Mouse (Mus musculus): ENCODE results near the gene Loxl3. TPM values are rescaled to one million over a fixed set of nuclear protein-coding genes. Genes with fewer than 3 reads are reported as not detected.

Loxl3 gene
- total RNA-seq, 2 experiments from 2014 or later: 4.2 to 5.3 TPM

DNA sequence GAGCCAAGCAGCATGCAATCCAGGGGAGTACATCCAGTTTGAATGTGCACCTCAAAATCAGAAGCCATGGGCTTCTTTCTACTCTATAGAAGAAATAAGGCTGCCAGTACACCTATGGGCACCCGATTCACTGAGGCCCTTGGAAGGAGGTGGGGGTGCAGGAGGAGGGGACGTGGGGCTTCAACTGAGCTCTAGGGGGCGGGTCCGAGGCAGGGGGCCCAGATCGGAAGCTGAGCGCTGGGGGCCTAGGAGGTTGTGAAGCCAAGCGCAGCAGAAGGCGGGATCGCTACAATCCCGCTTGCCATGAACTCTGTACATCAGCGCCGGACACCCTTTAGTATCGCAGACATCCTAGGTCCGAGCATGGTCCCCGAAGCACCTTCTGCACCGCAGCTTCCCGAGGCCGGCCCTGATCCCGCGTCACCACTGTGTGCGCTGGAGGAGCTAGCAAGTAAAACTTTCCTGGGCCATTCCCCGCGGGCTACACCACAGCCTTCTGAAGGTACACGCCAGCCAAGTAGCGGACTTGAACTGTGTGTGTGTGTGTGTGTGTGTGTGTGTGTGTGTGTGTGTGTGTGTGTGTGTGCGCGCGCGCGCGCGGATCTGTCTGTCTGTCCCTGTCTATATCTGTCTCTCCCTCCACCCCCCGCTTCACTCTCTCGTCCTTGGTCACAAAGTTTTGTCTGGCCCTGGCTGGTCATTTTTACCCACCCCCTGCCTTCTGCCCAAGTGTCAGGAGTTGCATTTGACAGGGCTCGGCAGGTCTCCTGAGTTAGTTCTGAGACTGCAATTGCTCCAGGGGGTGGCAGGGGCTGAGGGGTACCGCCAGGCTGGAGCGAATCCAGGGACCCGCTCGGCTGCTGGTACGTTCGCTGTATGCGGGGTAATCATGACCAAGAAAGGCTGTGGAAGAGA is 52.4 kb downstream of the Loxl3 start, which contains the start of gene Lbx2:
Lbx2 (plus strand) TSS at position 247 of the 915 bp plus-strand sequence.
- DNase-seq: no peak

DNA sequence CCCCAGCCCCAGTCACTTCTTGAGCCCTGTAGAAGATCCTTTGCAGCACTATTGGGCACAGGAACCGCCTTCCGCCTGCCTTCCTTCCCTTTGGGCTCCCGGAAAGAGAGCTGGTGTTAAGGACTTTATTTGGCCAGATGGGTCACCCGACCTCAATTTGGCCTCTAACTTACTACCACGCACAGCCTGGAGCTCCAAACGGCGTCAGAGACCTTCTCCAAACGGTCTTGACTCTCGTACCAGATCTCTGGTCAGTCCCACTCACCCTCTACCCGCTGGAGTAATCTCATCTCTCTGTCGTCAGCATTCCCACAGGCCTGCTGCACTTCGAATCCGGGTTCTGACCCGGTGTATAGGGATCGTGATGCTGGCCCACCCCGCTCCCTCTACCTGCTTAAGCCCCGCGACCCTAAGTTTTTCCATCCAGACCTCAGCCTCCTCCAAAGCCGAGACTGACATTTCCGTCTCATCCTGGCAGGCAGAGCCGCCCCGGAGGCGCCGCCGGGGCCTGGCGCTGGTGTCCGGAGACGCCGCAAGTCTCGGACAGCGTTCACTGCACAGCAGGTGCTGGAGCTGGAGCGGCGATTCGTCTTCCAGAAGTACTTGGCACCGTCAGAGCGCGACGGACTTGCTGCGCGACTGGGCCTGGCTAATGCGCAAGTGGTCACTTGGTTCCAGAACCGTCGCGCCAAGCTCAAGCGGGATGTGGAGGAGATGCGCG is 53.4 kb downstream of the Loxl3 start:
- DNase-seq: peak; percentile 44

DNA sequence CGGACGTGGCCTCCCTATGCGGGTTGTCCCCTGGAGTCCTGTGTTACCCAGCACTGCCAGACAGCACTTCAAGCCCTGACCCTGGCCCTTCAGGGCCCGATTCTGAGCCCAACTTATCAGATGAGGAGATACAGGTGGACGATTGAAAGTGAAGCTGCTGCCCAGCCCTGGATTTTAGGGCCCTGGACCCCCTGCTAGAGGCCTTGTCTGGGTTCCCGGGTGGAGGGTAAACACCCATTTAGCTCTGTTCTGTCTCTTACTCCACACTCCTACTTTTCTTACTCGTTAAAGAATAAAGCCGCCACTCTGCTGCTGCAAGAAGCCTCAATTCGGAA is 53.9 kb downstream of the Loxl3 start:
- DNase-seq: no peak

DNA sequence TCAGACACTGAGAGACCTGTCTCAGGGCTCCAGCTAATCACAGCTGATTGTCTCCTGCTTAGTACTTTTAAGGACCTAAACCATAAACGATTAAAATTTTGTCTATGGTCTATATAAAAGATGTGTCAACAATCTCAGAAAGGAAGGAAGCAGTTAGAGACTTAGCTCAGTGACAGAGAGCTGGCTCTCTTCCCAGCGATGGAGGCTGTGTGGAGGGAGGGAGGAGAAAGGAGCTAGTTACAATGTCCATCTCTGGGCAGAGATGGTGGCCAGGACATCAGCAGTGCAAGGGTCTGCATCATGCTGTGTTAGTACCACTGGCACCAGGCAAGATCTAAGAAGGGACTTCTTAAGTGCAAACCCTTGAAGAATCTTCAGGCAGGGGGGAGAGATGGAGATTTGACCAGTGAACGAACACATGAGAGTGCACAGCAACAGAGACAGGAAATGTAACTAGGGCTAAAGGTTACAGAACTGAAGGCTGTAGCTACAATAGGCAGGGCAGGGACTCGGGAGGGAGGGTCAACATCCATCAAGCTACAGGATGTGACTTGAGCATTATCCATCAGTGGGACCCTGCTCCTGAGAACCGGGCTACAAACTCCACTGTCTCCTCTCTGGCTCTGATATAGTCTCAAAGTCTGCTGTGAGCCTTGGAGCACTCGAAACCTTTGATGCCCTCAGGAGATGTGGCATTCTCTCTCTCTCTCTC is 58.6 kb downstream of the Loxl3 start:
- DNase-seq: no peak

DNA sequence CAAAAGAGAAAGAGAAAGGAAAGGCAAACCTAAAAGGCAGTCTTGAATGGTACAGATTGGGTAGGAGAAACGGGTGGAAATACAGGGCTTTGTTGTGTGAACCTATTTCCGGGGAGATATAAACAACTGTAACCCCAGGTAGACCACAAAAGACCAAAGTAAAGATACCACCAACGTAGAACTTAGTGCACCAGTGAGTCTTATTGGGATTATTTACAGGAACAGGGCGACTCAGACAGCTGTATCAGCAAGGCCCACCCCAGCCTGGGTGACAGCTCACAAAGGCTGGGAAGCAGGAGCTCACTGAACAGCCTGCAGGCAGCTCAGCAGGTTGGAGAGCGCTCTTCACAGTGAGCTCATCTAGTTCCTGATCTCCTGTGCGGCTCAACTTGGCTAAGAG is 62.0 kb downstream of the Loxl3 start:
- no peak for DNase-seq

DNA sequence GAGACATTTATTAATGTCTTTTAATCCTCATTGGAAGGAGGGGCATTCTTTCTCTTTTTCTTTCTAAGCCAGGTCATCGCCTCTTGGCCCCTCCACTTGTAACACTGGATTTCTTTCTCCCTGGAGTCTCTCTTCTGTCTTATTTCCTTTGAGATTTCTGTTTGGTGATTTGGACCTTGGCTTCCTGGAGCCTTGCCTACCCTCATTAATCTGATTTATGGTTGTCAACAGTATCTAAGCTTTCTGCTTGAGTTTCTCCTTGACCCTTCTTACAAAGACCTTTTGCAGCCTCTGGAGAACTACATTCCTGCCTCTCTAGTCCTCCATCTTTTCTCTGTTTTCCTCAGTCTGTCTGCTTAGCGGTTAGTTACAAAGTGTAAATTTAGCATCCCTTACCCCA is 64.4 kb downstream of the Loxl3 start:
- no peak for DNase-seq

DNA sequence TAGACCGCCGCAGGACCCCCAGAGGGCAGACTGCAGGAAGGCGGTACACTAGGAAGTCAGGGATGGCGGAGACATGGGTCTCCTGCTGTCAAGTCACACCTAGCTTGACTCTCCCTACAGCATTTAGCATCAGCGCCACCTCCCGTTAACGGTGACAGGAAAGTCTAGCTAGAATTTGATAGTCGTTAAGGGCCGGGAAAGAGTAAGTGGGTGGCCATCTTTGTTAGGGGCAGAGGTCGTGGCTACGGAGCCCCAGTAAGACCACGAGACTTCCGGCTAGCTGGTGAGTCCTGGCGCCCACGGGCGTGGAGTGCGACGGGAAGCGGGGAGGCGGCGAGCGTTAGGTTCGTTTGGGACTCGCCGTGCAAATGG is 67.3 kb downstream of the Loxl3 start, which contains the start of the genes Ccdc142 and Gm42688:
Ccdc142 (plus strand) TSS at position 286 of the 372 bp plus-strand sequence.
Gm42688 (plus strand) TSS at position 302 of the 372 bp plus-strand sequence.
- peak; percentile 87 for DNase-seq

DNA sequence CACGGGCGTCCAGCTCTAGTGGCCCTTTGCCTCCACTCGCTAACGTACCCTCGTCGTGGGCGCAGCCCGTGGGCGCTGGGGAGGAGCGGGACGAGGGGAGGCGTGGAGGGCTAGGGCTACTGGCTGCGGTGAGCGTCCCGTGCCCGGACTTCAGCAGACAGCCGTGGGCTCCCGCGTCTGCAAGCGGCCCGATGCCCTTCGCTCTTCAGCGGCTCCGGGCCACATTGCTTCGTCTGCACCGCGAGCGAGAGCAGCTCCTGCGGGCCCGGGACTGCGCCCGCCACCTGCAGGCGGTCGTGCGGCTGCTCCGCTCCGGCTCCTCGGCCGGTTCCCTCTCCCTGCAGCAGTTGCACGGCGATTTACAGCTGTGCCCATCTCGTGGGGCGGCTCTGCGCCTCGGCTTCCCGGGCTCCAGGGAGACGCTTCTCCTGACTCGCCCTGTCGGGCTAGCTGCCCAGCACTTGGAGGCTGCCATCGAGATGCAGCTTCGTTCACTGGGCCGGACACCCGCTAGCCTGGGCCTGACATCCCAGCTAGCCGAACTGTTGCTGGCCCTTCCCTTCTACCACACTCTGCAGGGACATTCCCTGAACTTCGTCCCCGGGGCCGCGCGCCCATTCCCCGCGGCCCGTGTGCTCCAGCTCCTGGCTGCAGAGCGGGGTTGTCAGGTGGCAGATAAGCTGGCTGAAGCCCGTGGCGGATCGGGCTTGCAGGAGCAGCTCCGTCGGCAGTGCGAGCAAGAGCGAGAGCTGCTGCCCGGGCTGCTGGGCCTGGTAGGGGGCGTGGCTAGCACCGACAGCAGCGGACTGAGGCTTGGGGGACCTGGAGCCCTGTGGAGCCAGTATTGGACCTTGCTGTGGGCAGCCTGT is 67.9 kb downstream of the Loxl3 start:
- DNase-seq: peak; percentile 55

Small RNA genes within 50 kb of the gene (microRNA-seq; reads per million reads assigned to microRNA genes)
- 0 reads per million in 2 experiments for gene Mir3470a (ENCODE audit: borderline replicate concordance in 2 of 2)
- gene Mir7040 (ENCODE audit: borderline replicate concordance in 2 of 2): 0.74 to 0.79 reads per million in 2 experiments

Other genes with a start within 250 kb of the Loxl3 start
- under 1 TPM; 0.13 to 0.51 TPM for gene Sema4f, start 94.4 kb upstream of the Loxl3 start, total RNA-seq (2021)
- gene M1ap, start 87.3 kb upstream of the Loxl3 start, total RNA-seq (2021): not detected
- 1 to 10 TPM; 1.9 to 2.6 TPM for gene Dok1, start 702 bp upstream of the Loxl3 start, total RNA-seq (2021)
- 10 to 100 TPM; 71.8 to 82.5 TPM for gene Aup1, start 20.3 kb downstream of the Loxl3 start, total RNA-seq (2021)
- 10 to 100 TPM; 16.5 to 18.4 TPM for gene Htra2, start 21.1 kb downstream of the Loxl3 start, total RNA-seq (2021)
- under 1 TPM; 0.26 to 0.51 TPM for gene Dqx1, start 23.7 kb downstream of the Loxl3 start, total RNA-seq (2021)
- gene Tlx2, start 36.1 kb downstream of the Loxl3 start, total RNA-seq (2021): not detected
- 1 to 10 TPM; 6.7 to 7.1 TPM for gene Pcgf1, start 43.7 kb downstream of the Loxl3 start, total RNA-seq (2021)
- not detected for gene Lbx2, start 52.2 kb downstream of the Loxl3 start, total RNA-seq (2021)
- 1 to 10 TPM in 1 of 2 experiments, under 1 TPM in 1; 0.54 to 1.7 TPM for gene Ccdc142, start 67.4 kb downstream of the Loxl3 start, total RNA-seq (2021)
- 1 to 10 TPM; 1.0 TPM for gene Gm42688, start 67.4 kb downstream of the Loxl3 start, total RNA-seq (2021)
- 100 to 1,000 TPM; 109 to 113 TPM for gene Mrpl53, start 74.9 kb downstream of the Loxl3 start, total RNA-seq (2021)
- gene Mogs, start 81.3 kb downstream of the Loxl3 start, total RNA-seq (2021): 1 to 10 TPM; 6.5 to 8.1 TPM
- gene Wbp1, start 87.4 kb downstream of the Loxl3 start, total RNA-seq (2021): 10 to 100 TPM; 37.8 to 38.2 TPM
- 10 to 100 TPM in 1 of 2 experiments, 1 to 10 TPM in 1; 4.8 to 14.0 TPM for gene Ino80b, start 91.3 kb downstream of the Loxl3 start, total RNA-seq (2021)
- 10 to 100 TPM in 1 of 2 experiments, 1 to 10 TPM in 1; 7.9 to 14.4 TPM for gene Rtkn, start 101.3 kb downstream of the Loxl3 start, total RNA-seq (2021)
- 1 to 10 TPM; 1.2 to 1.4 TPM for gene Wdr54, start 122.2 kb downstream of the Loxl3 start, total RNA-seq (2021)
- gene 1700003E16Rik, start 122.2 kb downstream of the Loxl3 start, total RNA-seq (2021): not detected
- gene Dctn1, start 131.7 kb downstream of the Loxl3 start, total RNA-seq (2021): 100 to 1,000 TPM; 118 to 126 TPM
- gene Slc4a5, start 185.7 kb downstream of the Loxl3 start, total RNA-seq (2021): not detected

Measured in gastrocnemius, postnatal 25 days (tissue).